Mouse (Mus musculus) gastrocnemius, adult 8-10 months (tissue): ENCODE results near the gene Cpa4. TPM values are rescaled to one million over a fixed set of nuclear protein-coding genes. Genes with fewer than 3 reads are reported as not detected.

Experiments
- DNase-seq, 2 experiments: peaks; one replicate each; pipeline ENCODE4 v3.0.0; 2022; ENCODE audit warnings: low spot score in 2 of 2
- total RNA-seq, 4 experiments: library from RNA; stranded (reverse); gene quantifications; 2 replicates each; pipeline ENCODE4 v1.2.4; 2022

Cpa4 gene
- total RNA-seq, 4 experiments from 2014 or later = not detected

DNA sequence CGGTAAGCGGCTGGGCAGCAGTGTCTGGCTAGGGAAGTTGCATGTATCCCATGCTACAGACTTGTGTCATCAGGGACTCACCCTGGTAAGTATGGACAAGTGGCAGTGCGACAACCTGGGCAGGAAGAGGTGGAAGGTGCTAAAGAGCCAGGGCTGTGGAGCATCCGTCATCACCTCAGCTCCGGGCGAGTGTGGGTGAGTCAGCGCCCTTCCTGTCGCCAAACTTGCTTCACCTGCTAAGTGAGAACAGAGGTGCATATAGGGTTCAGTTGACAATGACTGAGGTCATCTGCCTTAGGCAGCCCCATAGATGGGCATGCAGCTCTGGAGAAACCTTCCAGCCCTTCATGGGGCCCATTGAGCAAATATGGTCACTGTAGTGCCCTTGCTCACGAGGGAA, 56.6 kb downstream of the Cpa4 start:
- no peak for DNase-seq

DNA sequence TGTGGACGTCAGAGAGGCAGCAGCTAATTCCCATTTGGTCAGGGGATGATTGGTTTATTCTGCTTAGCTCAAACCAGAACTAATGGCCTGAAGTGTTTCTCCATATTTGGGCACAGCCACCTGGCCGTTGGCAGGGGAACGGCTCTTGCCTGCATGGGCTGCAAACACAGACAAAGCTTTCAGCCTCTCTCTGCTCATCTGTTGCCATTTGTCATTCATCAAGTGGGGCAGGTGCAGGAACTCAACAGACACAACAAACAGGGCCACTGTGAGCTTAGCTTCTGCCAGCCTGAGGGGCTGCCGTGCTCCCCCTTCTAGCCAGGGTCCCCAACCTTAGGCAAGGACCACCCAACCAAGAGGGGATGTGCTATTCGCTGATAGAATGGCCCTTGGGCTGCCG, 60.0 kb downstream of the Cpa4 start:
- no peak for DNase-seq

DNA sequence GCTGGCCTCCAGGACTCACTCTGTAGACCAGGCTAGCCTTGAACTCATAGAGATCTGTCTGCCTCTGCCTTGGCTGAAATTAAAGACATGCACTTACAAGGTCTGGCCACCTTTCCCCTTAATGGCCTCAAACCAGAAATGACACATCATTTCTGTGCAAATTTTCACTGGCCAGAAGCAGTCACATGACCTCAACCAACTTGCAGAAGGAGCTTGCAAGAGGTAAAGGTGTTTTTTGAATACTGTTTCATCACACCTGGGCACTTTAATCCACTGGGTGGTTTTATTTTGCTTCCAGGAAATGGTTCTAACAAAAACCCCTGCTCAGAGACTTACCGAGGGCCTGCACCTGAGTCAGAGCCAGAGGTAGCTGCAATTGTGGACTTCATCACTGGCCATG, 61.8 kb downstream of the Cpa4 start:
- no peak for DNase-seq

DNA sequence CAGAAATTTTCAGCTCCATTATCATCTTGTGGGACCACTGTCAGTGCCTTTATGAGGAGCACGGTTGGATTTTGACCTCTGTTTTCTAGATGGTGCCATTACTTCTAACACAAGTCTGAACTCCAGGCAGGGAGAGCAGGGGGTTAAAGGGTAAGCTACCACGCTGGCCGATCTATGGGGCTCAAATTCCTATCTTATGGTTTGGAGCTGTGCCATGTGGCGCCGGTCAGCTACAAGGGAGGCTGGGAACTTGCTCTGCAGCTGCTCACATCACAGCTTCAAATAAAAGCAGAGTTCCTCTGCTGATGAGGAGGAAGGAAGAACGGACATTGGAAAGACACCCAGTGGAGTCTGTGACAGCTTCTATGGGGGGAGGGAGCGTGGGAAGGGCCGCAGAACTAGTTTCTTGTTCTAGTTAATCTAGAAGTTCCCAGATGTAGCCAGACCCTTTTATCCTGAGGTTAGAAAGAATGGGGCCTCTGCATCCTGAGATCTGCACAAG, 67.2 kb downstream of the Cpa4 start:
- DNase-seq = no peak

DNA sequence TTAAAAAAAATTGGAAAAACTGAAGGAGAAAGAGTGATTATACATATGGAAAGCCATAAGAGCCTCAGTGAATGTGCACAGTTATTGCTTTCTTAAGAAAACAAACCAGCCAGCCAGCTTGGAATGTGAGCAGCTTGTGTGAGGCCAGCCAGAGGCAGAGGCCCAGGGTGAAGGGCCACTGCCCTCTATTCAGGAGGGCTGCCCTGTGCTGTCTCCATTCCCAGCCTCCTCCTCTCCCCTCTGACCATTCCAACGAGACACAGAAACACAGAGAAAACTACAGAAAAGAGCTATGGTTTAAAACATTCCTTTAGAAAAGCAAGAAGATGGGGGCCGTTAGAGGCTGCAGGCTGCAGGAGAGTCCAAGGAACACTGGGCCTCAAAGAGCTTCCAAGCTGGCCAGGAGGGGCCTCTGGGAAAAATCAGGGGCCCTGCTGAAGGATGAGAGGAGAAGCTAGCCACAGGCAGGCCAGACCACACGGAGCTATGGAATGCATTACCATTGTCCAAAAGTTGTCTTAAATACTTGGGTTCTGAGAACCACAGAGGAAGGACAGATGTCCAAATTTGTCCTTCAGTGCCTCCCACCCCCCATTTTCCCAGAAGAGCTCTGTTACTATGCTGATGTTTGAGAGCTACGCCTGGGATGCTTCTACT, 68.1 kb downstream of the Cpa4 start:
- no peak for DNase-seq

DNA sequence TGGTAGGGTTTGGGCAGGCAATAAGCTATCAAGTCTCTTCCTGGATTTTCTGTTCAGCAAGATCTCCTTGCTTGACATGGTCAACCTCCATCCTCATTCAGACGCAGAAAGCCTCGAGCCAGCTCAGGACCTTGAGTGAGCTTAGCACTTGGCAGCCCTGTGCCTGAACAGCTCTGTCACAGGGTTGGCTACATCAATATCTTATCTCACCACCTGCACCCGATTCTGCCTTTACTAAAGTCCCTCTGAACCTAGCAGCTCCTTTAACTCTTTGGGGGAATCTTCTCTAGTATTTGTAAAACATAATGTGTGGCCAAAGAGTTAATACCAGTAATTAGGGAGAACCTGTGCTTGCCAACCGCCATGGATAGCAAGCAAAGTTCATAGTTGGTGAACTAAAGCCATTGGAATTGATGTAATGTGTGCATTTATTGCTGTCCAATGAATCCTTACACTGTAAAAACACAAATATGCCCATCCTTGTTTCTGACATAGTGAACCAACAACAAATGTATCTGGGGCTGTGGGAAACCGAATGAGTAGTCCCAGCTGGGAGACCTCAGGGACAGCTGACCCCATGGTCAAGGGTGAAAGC, 70.6 kb downstream of the Cpa4 start, which contains the start of gene Cpa1:
Gene Cpa1 (plus strand): TSS at position 545 of the 595 bp plus-strand sequence.
- no peak for DNase-seq

Other genes with a start within 250 kb of the Cpa4 start
- 10 to 100 TPM; 17.6 to 20.2 (median 19.3) TPM for gene Zc3hc1, start 177.3 kb upstream of the Cpa4 start, total RNA-seq
- gene Klhdc10, start 166.5 kb upstream of the Cpa4 start, total RNA-seq = 10 to 100 TPM; 35.6 to 46.1 (median 40.0) TPM
- 10 to 100 TPM in 3 of 4 experiments, 1 to 10 TPM in 1; 9.2 to 12.5 (median 10.6) TPM for gene Tmem209, start 58.6 kb upstream of the Cpa4 start, total RNA-seq
- under 1 TPM in 1 of 4 experiments, not detected in 3; 0.36 TPM for gene Ssmem1, start 58.5 kb upstream of the Cpa4 start, total RNA-seq
- gene Cpa2, start 26.8 kb upstream of the Cpa4 start, total RNA-seq = under 1 TPM in 1 of 4 experiments, not detected in 3; 0.21 TPM
- not detected for gene Cpa5, start 42.6 kb downstream of the Cpa4 start, total RNA-seq
- not detected for gene Cpa1, start 70.8 kb downstream of the Cpa4 start, total RNA-seq
- under 1 TPM; 0.12 to 0.83 (median 0.41) TPM for gene Cep41, start 125.4 kb downstream of the Cpa4 start, total RNA-seq
- gene Mest, start 155.2 kb downstream of the Cpa4 start, total RNA-seq = 1 to 10 TPM; 1.2 to 2.9 (median 1.5) TPM